Mouse (Mus musculus) liver, embryonic 11.5 days (tissue): Measurements from ENCODE around the gene Slc2a8. TPM values are rescaled to one million over a fixed set of nuclear protein-coding genes. Genes with fewer than 3 reads are reported as not detected.
A peak's percentile ranks its signal among the peaks of the same experiment; 100 is the strongest.

Experiments
- ATAC-seq: fragments of 200-750 bp; cut with Nextera tagmentation; replicated peaks from 2 replicates; pipeline ENCODE4 v1.8.0; 2017; ENCODE audit warnings: moderate number of reproducible peaks, mild to moderate bottlenecking, moderate TSS enrichment, moderate library complexity; ENCODE audit not compliant: low FRiP score
- DNase-seq: peaks from one replicate; pipeline ENCODE4 v3.0.0-alpha.2; 2017; ENCODE audit warnings: low spot score
- H3K27ac ChIP-seq: fragments of 300-500 bp; sonication (generic); 2 replicates; pipeline ENCODE4 v1.5.1; 2014; ENCODE audit warnings: mild to moderate bottlenecking, low read depth, low read length, control low read depth
- H3K27me3 ChIP-seq: fragments of 300-500 bp; sonication (generic); replicated peaks from 2 replicates; pipeline ENCODE4 v1.6.1; 2014; ENCODE audit warnings: low read length, mixed read lengths; ENCODE audit not compliant: control insufficient read depth, insufficient read depth
- H3K36me3 ChIP-seq: fragments of 300-500 bp; sonication (generic); 2 replicates; pipeline ENCODE4 v1.6.1; 2014; ENCODE audit warnings: mild to moderate bottlenecking, low read length, moderate library complexity, mixed read lengths; ENCODE audit not compliant: control insufficient read depth, insufficient read depth
- H3K4me1 ChIP-seq: fragments of 300-500 bp; sonication (generic); replicated peaks from 2 replicates; pipeline ENCODE4 v1.6.1; 2014; ENCODE audit warnings: low read length, mixed read lengths; ENCODE audit not compliant: control insufficient read depth, insufficient read depth
- H3K4me2 ChIP-seq: fragments of 300-500 bp; sonication (generic); 2 replicates; pipeline ENCODE4 v1.6.1; 2014; ENCODE audit warnings: mild to moderate bottlenecking, control low read depth, moderate library complexity
- H3K4me3 ChIP-seq: fragments of 300-500 bp; sonication (generic); 2 replicates; pipeline ENCODE4 v1.5.1; 2014; ENCODE audit warnings: low read depth, low read length, control low read depth
- H3K9ac ChIP-seq: fragments of 300-500 bp; sonication (generic); 2 replicates; pipeline ENCODE4 v1.6.1; 2014; ENCODE audit warnings: low read depth, low read length, control low read depth
- H3K9me3 ChIP-seq: fragments of 300-500 bp; sonication (generic); 2 replicates; pipeline ENCODE4 v1.6.1; 2016; ENCODE audit warnings: low read length, inconsistent platforms, mixed read lengths; ENCODE audit not compliant: control insufficient read depth
- WGBS: fragments of 180-500 bp; shearing (Covaris S2); extraction: QIAGEN DNeasy Blood & Tissue Kit; methylation state at CpG from one replicate; pipeline ENCODE4 v1.1.7; 2014; 5-methylcytosine and 5-hydroxymethylcytosine counted together
- polyA plus RNA-seq: library from polyadenylated mRNA; unstranded; fragments of >200 nt; fragmentation: Nextera tagmentation; extraction: Ambion mirVana; gene quantifications from 2 replicates; pipeline ENCODE4 v1.2.1, GENCODE M21; 2014

The Slc2a8 gene
- polyA plus RNA-seq, 1 experiment from 2014 or later: 15.0 TPM

DNA sequence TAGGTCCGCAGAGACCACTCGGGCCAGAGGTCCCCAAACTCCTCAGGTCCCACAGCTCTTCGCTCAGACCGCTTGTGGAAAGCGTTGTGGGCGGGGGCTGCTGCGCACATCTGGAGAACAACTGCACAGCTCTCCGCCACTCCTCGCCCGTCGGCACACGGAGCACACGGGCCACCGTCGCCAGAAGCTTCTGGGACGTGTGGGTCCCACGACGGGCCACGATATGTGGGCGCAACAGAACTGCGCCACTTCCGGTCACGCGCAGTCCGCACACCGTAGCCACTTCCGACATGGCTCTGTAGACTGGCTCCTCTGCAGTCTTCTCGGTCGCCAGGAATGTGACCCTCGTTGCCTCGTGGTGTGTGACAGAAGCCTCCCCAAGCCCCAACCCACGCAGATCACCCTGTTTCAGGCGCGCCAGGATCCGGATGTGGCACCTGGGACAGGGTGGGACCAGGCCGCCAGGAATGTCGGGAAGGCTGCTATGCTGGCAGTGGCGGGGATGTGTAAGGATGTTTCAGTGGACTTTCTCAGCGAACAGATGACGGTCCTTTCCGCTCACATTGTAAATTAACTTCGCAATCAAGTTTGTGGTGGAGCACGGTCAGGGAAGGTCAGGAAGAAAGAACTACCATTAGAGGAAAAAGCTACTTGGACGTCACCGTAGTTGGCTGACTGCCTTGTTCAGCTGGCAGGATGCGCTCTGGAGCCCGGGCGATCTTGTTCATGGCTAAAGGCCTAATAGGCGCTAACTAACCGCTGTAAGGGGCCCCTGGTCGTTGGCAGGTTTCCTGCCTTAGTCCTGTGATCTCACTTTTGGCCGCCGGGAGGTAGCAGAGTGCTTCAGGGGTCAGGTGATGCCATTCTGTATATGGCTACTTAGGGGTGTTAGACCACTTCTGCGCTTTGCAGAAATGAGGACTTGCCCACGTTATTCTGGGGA lies 14.9 kb downstream of the Slc2a8 start:
- H3K4me3 ChIP-seq: peak overlapping the region; percentile 75

DNA sequence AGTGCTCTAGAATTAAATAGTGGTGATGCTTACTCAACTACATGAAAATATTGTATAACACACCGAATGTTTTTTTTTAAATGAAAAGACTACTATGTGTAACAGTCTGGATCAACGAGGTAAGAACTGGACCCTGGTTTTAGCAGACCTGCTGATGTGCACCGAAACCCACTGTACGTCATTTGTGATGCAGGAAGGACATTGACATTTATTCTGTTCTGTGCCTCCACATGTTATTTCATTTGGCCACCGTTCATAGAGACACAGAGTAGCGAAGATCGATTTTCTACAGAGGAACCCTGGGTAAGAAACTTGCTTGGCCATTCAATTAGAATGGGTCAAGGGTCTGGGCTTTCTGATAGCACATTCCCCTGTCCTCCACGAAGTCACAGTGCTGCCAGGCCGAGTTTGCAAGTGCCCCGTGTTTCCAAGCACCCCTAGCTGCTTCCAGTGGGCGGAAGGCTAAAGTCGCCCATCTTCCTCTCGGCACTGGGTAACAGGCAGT lies 15.6 kb downstream of the Slc2a8 start:
- Histone ChIP-seq H3K27ac (peak overlapping the region; percentile 96), H3K9ac (peak overlapping the region; percentile 93), H3K4me1 (peaks cover 27% of the 10 kb centered on the region), H3K36me3 (peaks cover 22% of the 10 kb centered on the region), H3K9me3 (no peaks in the 10 kb centered on the region), H3K4me3 (peak overlapping the region; percentile 75), H3K27me3 (no peaks in the 10 kb centered on the region), H3K4me2 (peak overlapping the region; percentile 94)
- no peak for ATAC-seq
- WGBS: 8% methylated on average over 13 of the region's 13 CpGs
- DNase-seq: no peak

More for the DNA sequence above, 14.9 kb downstream of the Slc2a8 start:
- Histone ChIP-seq H3K27me3 (no peaks in the 10 kb centered on the region), H3K36me3 (peaks cover 22% of the 10 kb centered on the region), H3K27ac (peak overlapping the region; percentile 96), H3K9ac (peak overlapping the region; percentile 93), H3K9me3 (no peaks in the 10 kb centered on the region), H3K4me2 (peak overlapping the region; percentile 94), H3K4me1 (peaks cover 27% of the 10 kb centered on the region)
- ATAC-seq (peak; percentile 81), DNase-seq (peak; percentile 86)
- under 1% methylated on average over 55 of the region's 55 CpGs for WGBS

DNA sequence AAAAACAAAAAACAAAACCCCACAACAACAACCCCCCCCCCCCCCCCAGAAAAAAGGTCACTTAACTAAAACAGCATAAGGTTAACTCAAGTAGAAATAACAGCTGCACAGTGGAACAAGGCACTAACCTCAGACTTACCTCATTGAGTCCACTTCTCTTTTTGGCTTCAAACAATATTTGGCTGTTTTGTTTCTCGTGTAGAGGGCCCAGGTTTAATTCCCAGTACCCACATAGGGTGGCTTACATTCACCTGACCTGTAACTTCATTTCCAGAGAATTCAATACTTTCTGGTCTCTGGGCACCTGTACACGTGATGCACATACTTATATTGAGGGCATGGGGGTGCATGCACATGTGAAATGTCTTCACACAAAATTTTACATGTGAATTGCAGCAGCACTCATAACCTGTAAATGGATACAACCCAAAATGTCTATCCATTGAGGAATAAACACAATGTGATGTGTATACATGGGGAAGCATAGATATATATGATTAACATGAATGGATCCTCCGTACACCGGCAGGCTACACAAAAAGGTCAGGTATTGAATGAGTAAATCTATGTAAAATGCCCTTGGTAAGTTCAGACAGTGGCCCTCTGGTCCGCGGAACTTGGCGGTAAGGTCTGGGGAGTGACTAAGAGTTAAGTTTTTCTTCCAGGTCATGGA lies 16.2 kb downstream of the Slc2a8 start:
- WGBS: 9% methylated on average over 7 of the region's 7 CpGs
- ATAC-seq: no peak
- H3K4me1 ChIP-seq: peaks cover 31% of the 10 kb centered on the region
- no peaks in the 10 kb centered on the region for H3K27me3 ChIP-seq
- H3K4me2 ChIP-seq: peak overlapping the region; percentile 94
- peak overlapping the region; percentile 75 for H3K4me3 ChIP-seq
- peaks cover 22% of the 10 kb centered on the region for H3K36me3 ChIP-seq
- no peaks in the 10 kb centered on the region for H3K9me3 ChIP-seq
- peak overlapping the region; percentile 99 for H3K27ac ChIP-seq
- peak; percentile 53 for DNase-seq
- peak overlapping the region; percentile 93 for H3K9ac ChIP-seq

DNA sequence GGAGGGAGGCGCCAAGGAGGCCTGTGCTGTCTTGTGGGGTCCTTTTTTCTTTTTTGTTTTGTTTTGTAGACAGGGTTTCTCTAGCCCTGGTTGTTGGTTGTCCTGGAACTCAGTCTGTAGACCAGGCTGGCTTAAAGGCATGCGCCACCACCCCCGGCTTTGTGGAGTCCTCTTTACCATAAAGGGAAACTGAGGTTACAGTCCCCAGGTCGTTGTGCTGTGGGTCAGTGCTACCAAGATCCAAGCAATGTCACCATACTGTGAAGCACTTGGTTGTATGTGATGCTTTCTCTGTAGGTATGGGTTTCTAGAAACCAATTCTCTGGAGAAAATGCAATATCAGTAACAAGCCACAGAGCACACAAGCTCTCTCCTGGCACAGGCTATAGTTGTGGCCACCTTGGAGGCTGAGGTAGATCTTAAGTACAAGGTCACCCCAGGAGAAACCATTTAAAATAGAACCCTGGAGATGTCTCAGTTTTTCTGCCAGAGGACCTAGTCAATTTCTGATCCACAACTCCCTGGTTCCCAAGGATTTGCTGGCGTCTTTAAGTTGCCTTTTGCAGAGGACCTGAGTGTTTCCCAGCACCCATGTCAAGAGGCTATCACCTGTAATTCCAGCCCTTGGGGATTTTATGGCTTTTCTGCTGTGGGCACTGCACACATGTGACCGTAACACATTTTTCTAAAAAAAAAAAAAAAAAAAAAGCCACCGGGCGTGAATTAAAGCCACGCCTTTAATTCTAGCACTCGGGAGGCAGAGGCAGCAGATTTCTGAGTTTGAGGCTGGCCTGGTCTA lies 17.0 kb downstream of the Slc2a8 start:
- peaks cover 33% of the 10 kb centered on the region for H3K4me1 ChIP-seq
- 19% methylated on average over 10 of the region's 10 CpGs for WGBS
- H3K27me3 ChIP-seq: no peaks in the 10 kb centered on the region
- ATAC-seq (no peak), DNase-seq (no peak)
- H3K36me3 ChIP-seq: peaks cover 22% of the 10 kb centered on the region
- peak overlapping the region; percentile 49 for H3K9ac ChIP-seq
- H3K27ac ChIP-seq: peak overlapping the region; percentile 99
- peak overlapping the region; percentile 97 for H3K4me3 ChIP-seq
- H3K4me2 ChIP-seq: peak overlapping the region; percentile 92
- H3K9me3 ChIP-seq: no peaks in the 10 kb centered on the region

DNA sequence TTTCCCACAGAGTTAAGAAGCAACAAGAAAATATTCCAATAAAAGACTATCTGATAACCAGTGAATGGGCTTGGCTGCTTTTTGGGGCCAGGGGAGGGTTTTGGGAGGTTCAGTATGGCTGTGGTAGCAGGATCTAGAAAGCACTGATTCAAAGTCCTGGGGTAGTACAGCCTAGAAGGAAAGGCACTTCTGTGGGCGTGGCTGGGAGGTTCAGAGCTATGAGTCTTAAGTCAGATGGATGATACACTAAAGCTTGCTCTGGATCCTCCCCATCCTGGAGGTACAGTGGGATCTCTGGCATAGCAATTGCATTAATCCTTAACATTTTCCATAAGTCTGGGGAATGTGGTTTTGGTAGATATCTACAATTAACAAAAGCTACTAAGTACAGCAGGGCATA lies 17.9 kb downstream of the Slc2a8 start:
- 57% methylated on average over 1 of the region's 1 CpGs for WGBS
- H3K4me1 ChIP-seq: peaks cover 33% of the 10 kb centered on the region
- peak overlapping the region; percentile 100 for H3K9ac ChIP-seq
- H3K27me3 ChIP-seq: no peaks in the 10 kb centered on the region
- H3K27ac ChIP-seq: peak overlapping the region; percentile 99
- ATAC-seq: no peak
- peak overlapping the region; percentile 92 for H3K4me2 ChIP-seq
- no peak for DNase-seq
- no peaks in the 10 kb centered on the region for H3K9me3 ChIP-seq
- H3K36me3 ChIP-seq: peaks cover 22% of the 10 kb centered on the region
- peak overlapping the region; percentile 97 for H3K4me3 ChIP-seq

DNA sequence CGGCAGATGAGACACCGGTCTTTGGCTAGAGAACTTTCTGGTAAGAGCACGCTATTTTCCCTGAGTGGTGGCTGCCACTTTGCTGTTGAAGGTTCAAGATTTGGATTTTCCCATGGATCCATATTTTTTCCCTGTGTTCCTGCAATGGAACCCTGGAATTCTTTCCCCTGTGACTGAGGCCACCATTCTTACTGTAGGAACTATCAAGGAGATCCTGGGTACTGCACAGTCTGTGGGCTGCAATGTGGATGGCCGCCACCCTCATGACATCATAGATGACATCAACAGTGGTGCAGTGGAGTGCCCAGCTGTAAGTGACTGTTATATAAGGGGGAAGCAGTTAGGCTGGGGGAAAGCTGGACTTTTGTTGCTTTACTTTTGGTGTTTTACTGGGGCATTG lies 18.3 kb downstream of the Slc2a8 start:
- peaks cover 33% of the 10 kb centered on the region for H3K4me1 ChIP-seq
- H3K36me3 ChIP-seq: peaks cover 22% of the 10 kb centered on the region
- H3K9me3 ChIP-seq: no peaks in the 10 kb centered on the region
- ATAC-seq: no peak
- WGBS: 51% methylated on average over 4 of the region's 4 CpGs
- peak overlapping the region; percentile 99 for H3K27ac ChIP-seq
- H3K9ac ChIP-seq: peak overlapping the region; percentile 100
- no peaks in the 10 kb centered on the region for H3K27me3 ChIP-seq
- H3K4me2 ChIP-seq: peak overlapping the region; percentile 92
- peak overlapping the region; percentile 97 for H3K4me3 ChIP-seq
- DNase-seq: no peak

DNA sequence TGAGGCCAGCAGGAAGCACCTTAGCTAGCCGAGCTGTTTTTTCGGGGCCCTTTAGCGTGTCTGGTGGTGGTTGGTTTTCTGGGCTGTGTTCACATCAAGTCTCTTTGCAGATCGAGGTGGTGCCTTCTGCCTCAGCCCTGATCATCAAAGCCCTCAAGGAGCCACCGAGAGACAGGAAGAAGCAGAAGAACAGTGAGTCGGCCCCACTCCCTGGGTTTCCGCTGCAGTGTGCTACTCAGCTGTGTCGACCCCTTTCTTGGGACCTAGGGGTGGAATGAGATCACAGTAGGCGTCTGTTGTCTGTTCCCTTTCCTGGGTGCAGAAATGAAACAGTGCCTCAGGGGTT lies 19.0 kb downstream of the Slc2a8 start:
- peaks cover 22% of the 10 kb centered on the region for H3K36me3 ChIP-seq
- DNase-seq (no peak), ATAC-seq (no peak)
- H3K4me2 ChIP-seq: peak overlapping the region; percentile 92
- H3K4me3 ChIP-seq: peak overlapping the region; percentile 97
- no peaks in the 10 kb centered on the region for H3K27me3 ChIP-seq
- H3K9me3 ChIP-seq: no peaks in the 10 kb centered on the region
- peak overlapping the region; percentile 100 for H3K9ac ChIP-seq
- H3K4me1 ChIP-seq: peaks cover 32% of the 10 kb centered on the region
- H3K27ac ChIP-seq: peak overlapping the region; percentile 99
- WGBS: 4% methylated on average over 9 of the region's 9 CpGs
